Mouse (Mus musculus) brown adipose tissue, adult 24 weeks (tissue): Measurements from ENCODE around the gene Fibcd1. TPM values are rescaled to one million over a fixed set of nuclear protein-coding genes. Genes with fewer than 3 reads are reported as not detected.

Experiments
- H3K27ac ChIP-seq: fragments of 200-500 bp; replicated peaks from 2 replicates; pipeline ENCODE4 v1.5.1; 2012; ENCODE audit warnings: low read depth, mild to moderate bottlenecking, low read length
- H3K4me1 ChIP-seq: fragments of 200-500 bp; 2 replicates; pipeline ENCODE4 v1.6.1; 2012; ENCODE audit warnings: low read length, mixed read lengths; ENCODE audit not compliant: control insufficient read depth, insufficient read depth, insufficient read length
- H3K4me3 ChIP-seq: fragments of 200-500 bp; 2 replicates; pipeline ENCODE4 v1.5.1; 2012; ENCODE audit warnings: low read depth, mild to moderate bottlenecking, low read length, moderate library complexity; ENCODE audit not compliant: insufficient read depth
- polyA plus RNA-seq: library from polyadenylated mRNA; stranded (reverse); fragments of >200 nt; gene quantifications from 2 replicates; pipeline ENCODE4 v1.2.4, GENCODE M21; 2012; ENCODE audit not compliant: missing spikeins, insufficient read depth, insufficient read length

The Fibcd1 gene
- polyA plus RNA-seq, 1 experiment = not detected

DNA sequence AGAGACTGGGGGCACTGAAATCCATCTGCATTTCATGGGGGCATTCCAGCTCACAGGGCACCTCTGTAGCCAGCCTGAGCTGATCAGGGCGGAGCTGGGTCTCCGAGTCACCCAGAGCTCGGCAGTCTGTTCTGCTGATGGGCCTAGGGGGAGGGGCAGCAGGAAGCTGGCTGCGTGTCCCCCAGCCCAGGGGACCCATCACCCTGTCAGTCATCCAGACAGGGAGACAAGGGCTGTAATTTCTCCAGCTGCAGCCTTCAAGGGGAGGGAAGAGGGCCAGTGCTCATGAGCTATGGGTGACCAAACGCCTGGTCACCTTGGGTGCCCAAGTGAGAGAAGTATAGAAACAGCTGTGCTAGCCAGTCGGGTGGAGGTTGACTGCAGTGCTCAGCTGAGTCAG lies 8.8 kb downstream of the Fibcd1 start:
- H3K4me3 ChIP-seq = no peak overlapping the region
- H3K4me1 ChIP-seq = no peaks in the 10 kb centered on the region
- H3K27ac ChIP-seq = no peak overlapping the region

DNA sequence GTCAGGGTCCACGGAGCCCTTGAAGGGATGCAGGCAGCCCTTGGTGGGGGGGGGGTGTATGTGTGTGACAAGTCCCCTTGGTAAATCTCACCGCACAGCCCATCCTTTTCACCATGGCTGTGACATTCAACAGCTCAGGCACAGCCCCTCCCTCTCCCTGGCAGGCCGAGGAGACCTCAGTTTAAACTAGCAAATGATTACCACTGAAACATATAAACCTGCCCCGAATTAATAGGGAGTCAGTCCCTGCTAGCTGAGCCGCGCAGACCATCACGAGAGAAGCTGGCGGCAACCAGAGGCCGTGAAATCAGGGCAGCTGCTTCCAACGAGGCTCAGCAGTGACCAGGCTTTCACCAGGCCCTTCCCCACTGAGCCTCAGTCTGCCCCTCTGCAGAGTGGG lies 9.7 kb downstream of the Fibcd1 start:
- no peaks in the 10 kb centered on the region for H3K4me1 ChIP-seq
- H3K27ac ChIP-seq = no peak overlapping the region
- H3K4me3 ChIP-seq = no peak overlapping the region

DNA sequence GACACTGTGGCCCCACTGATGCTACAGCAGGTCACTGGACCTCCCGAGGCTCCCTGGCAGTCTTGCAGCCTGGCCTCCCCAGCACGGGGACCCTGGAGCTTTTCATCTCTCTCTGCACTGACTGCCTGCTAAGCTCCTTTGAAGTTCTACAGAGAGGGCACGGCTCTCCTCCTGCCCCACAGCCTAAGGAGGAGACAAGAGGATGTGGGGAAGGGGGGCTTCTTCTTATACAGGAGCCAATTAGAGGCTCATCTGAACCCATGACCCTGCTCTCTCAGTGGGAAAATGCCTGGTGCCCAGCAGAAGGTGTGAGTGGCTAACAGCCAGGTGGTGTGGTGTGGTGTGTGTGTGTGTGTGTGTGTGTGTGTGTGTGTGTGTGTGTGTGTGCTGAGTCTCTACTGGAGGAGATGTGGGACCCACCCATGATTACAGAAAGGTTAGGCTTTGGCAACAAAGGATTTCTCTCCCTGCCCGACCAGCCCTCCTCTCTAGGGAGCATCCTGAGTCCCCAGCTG lies 17.4 kb downstream of the Fibcd1 start:
- H3K4me1 ChIP-seq = no peaks in the 10 kb centered on the region
- no peak overlapping the region for H3K4me3 ChIP-seq
- no peak overlapping the region for H3K27ac ChIP-seq

DNA sequence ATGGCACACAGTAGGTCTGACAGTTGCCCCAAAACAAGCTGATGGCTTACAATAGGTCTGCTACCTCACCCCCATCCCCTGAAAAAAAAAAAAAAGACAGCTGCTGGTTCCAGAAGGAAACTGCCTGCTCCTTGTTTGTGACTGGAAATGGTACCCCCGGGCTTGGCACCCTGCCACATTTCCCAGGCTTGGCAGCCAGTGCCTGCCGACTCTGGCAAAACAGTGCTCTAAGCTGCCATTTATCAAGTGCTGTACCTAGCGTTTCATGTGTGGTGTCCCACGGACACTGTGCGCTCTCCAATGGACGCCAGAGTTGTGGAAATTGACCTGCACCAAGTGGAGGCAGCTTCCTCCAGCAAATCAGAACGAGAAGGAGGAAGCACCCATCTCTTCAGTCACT lies 17.9 kb downstream of the Fibcd1 start:
- H3K4me1 ChIP-seq = no peaks in the 10 kb centered on the region
- H3K27ac ChIP-seq = no peak overlapping the region
- H3K4me3 ChIP-seq = no peak overlapping the region

DNA sequence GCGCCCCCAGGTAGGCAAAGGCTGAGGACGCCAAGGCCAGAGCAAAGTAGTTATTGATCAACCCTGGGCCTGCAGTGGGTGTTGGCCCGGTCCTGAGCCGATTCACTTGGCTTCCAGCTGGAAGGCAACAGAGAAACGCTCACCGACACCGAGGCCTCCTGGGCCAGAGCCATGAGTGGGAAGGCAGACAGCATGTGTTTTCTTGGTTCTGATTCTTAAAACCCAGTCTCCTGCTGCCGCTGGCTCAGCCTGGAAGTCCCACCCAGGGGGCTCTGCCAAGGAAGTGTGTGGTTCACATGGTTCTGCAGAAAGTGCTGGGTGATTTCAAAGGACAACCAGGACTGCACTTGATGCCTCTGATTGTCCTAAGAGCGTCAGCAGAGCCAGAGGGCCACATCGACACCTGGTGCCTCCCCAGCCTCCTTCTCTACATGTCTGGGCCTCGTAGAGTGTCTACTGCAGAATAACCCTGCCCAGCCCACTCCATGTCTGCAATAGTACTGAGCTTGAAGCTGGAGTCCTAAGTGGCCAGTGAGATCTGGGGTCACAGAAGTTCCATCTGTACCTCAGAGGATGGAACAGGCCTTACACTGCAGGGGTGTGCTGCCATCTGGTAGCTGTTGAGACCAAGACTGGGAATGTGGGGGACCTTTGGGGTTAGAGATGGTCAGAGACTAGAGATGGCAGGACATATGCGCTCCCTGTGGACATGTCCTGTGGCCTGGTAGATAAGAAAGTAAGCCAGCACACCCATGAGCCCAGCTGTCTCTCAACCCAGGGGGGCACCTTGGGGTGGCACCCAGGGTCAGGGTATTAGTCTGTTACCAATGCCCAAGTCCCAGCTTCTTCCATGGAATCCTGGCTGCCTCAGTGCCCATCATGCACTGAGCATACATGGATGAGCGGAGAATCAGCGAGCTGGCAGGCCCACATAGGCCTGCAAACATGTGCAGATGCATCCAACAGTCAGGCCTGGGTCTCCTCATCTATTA lies 19.4 kb downstream of the Fibcd1 start:
- Histone ChIP-seq H3K4me1 (no peaks in the 10 kb centered on the region), H3K27ac (no peak overlapping the region), H3K4me3 (no peak overlapping the region)

DNA sequence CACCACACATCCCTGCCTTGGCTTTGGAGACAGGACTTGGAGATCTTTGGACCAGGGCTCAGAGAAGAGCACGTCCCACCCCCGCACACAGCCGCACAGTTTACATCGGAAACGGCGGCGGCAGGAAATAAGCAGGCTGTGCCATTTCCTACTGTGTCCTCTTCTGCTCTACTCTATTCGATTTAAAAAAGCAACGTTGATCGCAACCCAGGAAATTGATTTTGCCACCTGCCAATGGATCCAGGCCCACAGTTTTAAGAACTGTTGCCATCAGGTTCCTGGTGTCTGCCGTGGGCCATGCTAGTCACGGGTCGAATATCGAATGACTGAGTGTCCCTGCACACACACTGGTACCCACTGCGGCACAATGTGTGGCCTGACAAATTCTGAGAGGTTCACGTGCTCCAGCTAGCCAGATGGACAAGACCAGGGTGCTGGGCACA lies 20.3 kb downstream of the Fibcd1 start:
- Histone ChIP-seq H3K4me1 (no peaks in the 10 kb centered on the region), H3K27ac (no peak overlapping the region), H3K4me3 (no peak overlapping the region)

DNA sequence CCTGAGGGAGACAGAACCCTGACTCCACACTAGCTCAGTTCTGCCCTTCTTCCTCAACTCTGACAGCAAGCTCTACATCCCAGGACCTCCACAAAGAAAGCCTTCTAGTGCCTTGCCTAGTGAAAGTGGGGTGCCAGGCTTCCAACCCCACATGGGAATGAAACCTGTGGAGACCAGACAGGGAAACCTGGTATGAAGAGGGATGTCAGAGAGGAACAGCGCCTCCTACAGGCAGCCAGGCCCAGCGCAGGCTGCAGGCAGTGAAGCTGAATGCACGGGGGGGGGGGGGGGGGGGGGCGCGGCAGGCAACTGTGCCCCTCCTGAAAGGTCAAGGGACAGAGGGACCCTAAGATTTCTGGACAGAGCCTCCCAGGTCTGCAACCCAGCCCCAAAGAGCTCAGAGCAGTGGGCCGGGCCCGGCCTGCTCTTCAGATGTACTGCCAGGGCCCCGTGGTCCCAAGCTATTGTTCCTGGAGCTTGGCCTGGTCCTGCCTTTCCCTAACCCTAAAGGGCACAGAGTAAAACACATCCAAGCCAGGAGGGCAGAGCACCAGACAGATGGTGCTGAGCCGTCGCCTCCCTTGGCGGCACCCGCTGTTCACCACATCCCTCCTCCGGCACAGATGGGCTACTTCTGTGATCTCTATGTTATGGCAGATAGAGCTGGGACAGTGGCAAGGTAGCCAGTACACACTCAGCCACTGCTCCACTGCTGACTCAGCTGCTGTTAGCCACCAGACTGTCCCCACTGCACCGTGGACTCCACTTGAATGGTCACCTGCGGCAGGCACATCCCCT lies 21.7 kb downstream of the Fibcd1 start:
- Histone ChIP-seq H3K27ac (no peak overlapping the region), H3K4me1 (no peaks in the 10 kb centered on the region), H3K4me3 (no peak overlapping the region)

DNA sequence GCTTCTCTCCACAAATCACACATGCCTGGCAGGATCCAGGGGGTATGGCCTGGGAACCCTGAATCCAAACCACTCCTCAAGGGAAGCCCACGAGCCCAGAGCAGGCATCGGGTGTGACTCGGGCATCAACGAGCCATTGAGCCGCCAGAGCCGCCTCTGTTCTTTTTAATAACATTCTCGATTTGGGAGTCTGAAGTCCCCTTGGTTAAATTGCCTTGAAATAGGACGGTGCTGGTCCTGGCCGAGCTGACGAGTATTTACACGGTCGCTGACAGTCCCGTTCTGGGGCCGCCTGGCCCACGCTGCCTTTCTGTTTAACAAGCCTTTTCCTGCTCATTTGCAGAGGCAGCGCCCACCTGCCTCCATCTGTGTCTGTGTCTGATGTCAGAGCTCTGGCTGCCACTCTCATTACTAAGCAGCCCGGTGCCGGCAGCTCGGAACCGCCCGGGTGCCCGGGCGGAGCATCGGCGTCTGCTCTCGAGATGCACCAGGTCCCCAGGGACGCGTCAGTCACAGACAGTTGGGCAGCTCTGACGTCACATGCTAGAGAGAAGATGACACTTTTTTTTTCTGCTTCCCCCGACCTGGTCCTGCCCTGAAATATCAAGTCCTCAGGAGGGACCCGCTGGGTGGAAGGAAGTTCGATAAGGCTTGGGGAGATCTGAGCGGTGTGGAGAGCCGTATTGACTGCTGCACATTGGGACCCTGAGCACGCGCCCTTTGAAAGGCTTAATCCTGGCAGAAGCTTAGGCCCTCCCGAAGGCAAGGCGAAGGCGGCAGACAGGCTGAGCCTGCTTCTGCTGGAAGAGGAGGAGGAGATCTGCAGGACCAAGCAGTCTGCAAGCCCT lies 23.1 kb downstream of the Fibcd1 start:
- no peaks in the 10 kb centered on the region for H3K4me1 ChIP-seq
- no peak overlapping the region for H3K27ac ChIP-seq
- no peak overlapping the region for H3K4me3 ChIP-seq

DNA sequence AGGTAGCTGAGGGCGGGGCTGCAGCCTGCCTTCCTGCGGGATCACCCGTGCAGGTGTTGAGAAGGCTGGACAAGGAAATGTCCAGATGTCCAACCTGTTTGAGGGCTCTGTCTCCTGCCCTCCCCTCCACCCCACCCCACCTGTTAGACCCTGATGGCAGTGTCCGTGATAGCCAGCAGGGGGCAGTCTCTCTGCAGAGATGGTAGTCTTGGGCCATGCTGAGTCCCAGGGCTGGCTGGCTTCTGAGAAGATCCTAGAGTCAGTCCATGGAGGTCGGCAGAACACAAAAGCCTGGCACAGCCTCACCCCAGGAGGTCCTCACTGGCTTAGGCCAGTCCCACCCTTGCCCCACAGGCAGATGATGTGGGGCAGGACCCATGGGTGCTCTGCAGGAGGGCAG lies 30.4 kb downstream of the Fibcd1 start:
- Histone ChIP-seq H3K27ac (no peak overlapping the region), H3K4me1 (no peaks in the 10 kb centered on the region), H3K4me3 (no peak overlapping the region)

DNA sequence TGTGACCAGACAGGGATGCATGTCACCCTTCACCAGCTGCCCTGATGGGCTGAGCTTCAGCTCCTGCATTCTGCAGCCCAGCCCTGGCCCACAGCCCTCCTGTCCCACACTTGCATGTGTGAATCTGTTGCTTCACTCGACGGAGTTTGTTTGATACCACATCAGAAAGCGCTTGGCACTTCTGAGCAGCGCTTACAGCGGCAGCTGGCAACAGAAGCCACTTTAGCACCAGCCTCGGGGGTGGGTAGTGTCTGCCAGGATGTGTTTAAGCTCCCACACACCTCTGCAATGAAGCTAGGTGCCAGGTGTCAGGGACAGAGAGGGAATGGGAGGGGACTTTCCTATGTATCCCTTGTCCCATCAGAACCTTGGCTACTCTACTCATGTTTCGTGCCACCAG lies 31.1 kb downstream of the Fibcd1 start:
- no peak overlapping the region for H3K4me3 ChIP-seq
- H3K27ac ChIP-seq = no peak overlapping the region
- H3K4me1 ChIP-seq = no peaks in the 10 kb centered on the region

DNA sequence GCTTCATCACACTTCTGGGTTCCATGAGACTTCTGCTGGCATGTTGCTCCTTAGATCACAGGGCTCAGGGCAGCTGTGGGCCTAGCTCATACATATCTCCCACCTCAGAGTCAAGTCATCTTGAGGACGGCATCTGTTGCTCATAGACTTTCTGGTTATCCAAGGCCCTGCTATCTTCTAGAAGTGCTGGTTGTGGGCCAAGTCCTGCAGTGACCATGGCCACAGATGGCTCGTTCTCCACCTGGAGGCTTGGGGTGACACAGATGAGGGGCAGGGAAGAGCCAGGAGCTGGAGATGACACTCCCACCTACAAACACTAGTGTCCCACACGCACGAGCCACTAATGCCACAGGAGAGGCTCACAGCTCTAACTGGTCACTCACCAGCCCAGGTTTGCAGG lies 32.2 kb downstream of the Fibcd1 start:
- Histone ChIP-seq H3K27ac (no peak overlapping the region), H3K4me3 (no peak overlapping the region), H3K4me1 (no peaks in the 10 kb centered on the region)

DNA sequence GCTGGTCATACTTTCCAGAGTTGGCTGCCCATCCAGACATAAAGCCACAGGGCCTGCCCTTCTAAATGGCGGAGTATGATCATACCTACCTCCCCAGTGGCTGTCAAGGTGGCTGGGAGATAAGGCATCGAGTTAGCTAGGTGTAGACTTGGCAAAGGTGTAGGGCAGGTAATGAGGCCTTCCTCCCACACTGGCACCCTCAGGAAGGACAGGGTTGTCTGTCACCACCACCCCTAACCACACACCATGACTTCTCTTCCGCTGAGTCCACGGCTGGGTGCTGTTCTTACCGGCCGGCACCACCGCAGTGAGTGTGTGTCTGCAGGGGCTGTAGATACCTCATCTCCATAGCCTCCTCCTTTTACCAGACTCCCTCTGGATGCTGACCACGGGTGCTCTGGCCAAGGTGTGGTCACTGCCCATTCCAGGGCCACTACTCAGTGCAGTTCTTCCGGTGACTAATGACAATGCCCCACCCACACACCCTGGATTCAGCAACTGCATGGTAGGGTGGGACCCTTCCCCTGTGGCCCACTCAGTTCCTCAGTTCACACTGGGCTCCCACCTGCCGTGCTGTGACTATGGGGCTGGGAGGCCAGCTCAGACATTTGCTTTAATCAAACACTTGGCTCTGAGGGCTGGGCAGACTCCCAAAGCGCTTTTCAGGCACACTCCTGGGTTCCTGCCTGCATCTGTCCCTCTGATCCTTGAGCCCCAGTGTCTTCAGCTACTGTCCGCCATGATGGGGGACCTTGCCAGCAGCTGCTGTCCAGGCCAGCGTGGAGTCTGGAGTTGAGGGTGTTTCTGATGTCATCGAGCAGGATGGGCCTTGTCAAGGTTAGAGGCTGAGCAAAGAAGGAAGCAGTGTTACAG lies 34.5 kb downstream of the Fibcd1 start:
- Histone ChIP-seq H3K4me1 (no peaks in the 10 kb centered on the region), H3K4me3 (no peak overlapping the region), H3K27ac (no peak overlapping the region)

DNA sequence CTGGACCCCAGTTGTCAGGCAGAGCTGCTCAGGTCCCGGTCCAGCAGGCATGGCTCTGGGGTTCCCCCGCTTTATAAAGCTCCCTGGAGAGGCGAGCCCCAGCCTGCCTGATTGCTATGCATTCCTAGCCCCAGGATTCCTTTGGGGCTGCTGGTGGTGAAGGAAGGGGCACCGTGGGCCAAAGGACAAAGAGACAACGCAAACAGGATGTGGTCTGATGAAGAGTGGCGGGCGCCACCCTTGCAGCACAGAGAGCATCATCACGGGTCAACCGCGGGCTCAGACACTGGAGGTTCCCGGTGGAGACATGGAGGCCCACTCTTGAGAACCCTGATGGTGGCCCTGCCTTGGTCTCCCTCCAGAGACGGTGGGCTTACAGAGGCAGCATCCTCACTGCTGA lies 35.4 kb downstream of the Fibcd1 start, which contains the start of gene Qrfp:
Gene Qrfp, minus strand, starts transcription at position 137 of the 400 bp plus-strand sequence.
- H3K4me1 ChIP-seq = no peaks in the 10 kb centered on the region
- H3K27ac ChIP-seq = no peak within 1 kb of the TSS
- H3K4me3 ChIP-seq = no peak within 1 kb of the TSS

DNA sequence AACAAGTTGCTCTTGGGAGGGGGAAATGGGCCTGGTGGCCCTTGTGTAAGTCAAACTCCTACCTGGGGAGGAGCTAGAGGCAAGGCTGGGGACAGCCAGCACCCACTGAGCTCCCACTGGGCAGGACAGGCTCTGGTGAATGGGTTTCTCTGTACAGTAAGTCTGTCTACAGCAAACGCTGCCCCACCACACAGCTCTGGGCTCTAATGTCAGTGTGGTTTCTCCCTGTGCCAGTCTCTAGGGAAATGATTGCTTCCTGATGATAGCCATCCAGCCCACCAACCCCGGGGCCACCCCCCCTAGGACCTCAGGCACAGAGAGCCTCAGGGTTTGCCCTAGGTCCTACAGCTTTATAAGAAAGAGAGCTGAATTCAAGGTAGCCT lies 36.5 kb downstream of the Fibcd1 start:
- H3K4me3 ChIP-seq = no peak overlapping the region
- no peaks in the 10 kb centered on the region for H3K4me1 ChIP-seq
- H3K27ac ChIP-seq = no peak overlapping the region
